Mouse (Mus musculus): ENCODE data around the gene Kcnip1. TPM values are rescaled to one million over a fixed set of nuclear protein-coding genes. Genes with fewer than 3 reads are reported as not detected.

Gene Kcnip1
- polyA plus RNA-seq, 1 experiment from 2014 or later, result 2.5 TPM

DNA sequence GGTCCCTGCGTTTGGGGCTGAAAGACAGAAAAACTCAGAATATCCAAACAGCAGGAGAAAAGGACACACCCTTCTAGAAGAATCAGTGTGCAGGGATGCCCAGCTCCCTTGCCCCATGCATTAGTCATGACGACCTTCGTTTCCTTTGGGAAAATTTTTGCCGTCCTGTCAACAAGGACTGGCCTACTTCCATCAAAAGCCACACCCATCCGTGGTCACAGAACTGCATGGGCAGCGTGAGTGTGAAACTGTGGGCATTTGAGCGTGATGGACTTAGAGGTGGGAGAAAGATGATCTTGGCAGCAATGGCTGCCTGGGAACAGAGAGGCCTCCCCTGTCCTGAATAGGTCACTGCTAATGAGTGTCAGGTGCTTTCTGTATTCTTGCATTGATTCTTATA lies 20.8 kb downstream of the Kcnip1 start:
- 80% methylated on average over 7 of the region's 7 CpGs for WGBS
- H3K27me3 ChIP-seq (replicated peaks; ENCODE audit: control insufficient read depth, insufficient read depth, low read length), result no peaks in the 10 kb centered on the region
- no peak overlapping the region for H3K27ac ChIP-seq (ENCODE audit: low read depth, low read length)
- H3K36me3 ChIP-seq (ENCODE audit: control insufficient read depth, insufficient read depth), result no peaks in the 10 kb centered on the region
- no peak for TF ChIP-seq CTCF (IDR thresholded peaks at IDR 0.05; ENCODE audit: low read depth)
- H3K9ac ChIP-seq (ENCODE audit: low read depth, low read length), result no peak overlapping the region
- no peaks in the 10 kb centered on the region for H3K4me1 ChIP-seq (replicated peaks; ENCODE audit: control insufficient read depth, insufficient read depth, low read length)
- H3K9me3 ChIP-seq (ENCODE audit: control insufficient read depth), result no peaks in the 10 kb centered on the region
- H3K4me2 ChIP-seq (replicated peaks; ENCODE audit: low read depth), result no peak overlapping the region
- no peak for ATAC-seq
- no peak overlapping the region for H3K4me3 ChIP-seq (ENCODE audit: low read depth, low read length)

DNA sequence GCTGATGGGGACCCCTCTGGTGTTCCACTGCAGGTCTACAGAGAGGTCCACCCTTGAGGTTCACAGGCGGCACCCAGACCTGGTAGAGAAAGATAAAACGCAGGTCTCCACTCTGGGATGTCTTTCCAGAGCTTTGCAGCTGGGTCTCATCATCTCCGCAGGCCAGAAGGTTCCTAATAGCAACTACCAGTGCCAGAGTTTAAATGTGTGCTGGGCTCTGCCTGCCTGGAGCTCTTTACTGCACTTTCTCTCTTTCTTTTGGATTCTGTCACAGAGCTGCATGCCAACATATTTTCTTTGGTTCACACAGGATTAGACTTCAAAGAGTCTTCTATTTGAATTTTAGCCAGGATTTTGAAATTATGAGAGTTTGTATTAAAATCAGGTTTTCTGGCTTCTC lies 23.8 kb downstream of the Kcnip1 start:
- H3K27ac ChIP-seq (ENCODE audit: low read depth, low read length), result no peak overlapping the region
- ATAC-seq, result no peak
- no peaks in the 10 kb centered on the region for H3K27me3 ChIP-seq (replicated peaks; ENCODE audit: control insufficient read depth, insufficient read depth, low read length)
- no peak overlapping the region for H3K9ac ChIP-seq (ENCODE audit: low read depth, low read length)
- no peak overlapping the region for H3K4me3 ChIP-seq (ENCODE audit: low read depth, low read length)
- WGBS, result 67% methylated on average over 3 of the region's 3 CpGs
- H3K9me3 ChIP-seq (ENCODE audit: control insufficient read depth), result no peaks in the 10 kb centered on the region
- H3K36me3 ChIP-seq (ENCODE audit: control insufficient read depth, insufficient read depth), result no peaks in the 10 kb centered on the region
- H3K4me1 ChIP-seq (replicated peaks; ENCODE audit: control insufficient read depth, insufficient read depth, low read length), result no peaks in the 10 kb centered on the region
- no peak for TF ChIP-seq CTCF (IDR thresholded peaks at IDR 0.05; ENCODE audit: low read depth)
- H3K4me2 ChIP-seq (replicated peaks; ENCODE audit: low read depth), result no peak overlapping the region

GRCm38 (mm10) chr11:33967708-33968107 lies 25.2 kb downstream of the Kcnip1 start:
- H3K27me3 ChIP-seq (replicated peaks; ENCODE audit: control insufficient read depth, insufficient read depth, low read length), result no peaks in the 10 kb centered on the region
- no peak for ATAC-seq
- H3K36me3 ChIP-seq (ENCODE audit: control insufficient read depth, insufficient read depth), result no peaks in the 10 kb centered on the region
- H3K4me2 ChIP-seq (replicated peaks; ENCODE audit: low read depth), result no peak overlapping the region
- H3K9me3 ChIP-seq (ENCODE audit: control insufficient read depth), result no peaks in the 10 kb centered on the region
- TF ChIP-seq CTCF (IDR thresholded peaks at IDR 0.05; ENCODE audit: low read depth), result no peak
- H3K4me3 ChIP-seq (ENCODE audit: low read depth, low read length), result no peak overlapping the region
- 76% methylated on average over 4 of the region's 4 CpGs for WGBS
- H3K27ac ChIP-seq (ENCODE audit: low read depth, low read length), result no peak overlapping the region
- H3K4me1 ChIP-seq (replicated peaks; ENCODE audit: control insufficient read depth, insufficient read depth, low read length), result no peaks in the 10 kb centered on the region
- H3K9ac ChIP-seq (ENCODE audit: low read depth, low read length), result no peak overlapping the region

- no peak for TF ChIP-seq CTCF (IDR thresholded peaks at IDR 0.05; ENCODE audit: low read depth)
- WGBS, result 50% methylated on average over 2 of the region's 2 CpGs
- ATAC-seq, result no peak
- H3K4me3 ChIP-seq (ENCODE audit: low read depth, low read length), result no peak overlapping the region
- H3K9me3 ChIP-seq (ENCODE audit: control insufficient read depth), result no peaks in the 10 kb centered on the region
- H3K27me3 ChIP-seq (replicated peaks; ENCODE audit: control insufficient read depth, insufficient read depth, low read length), result no peaks in the 10 kb centered on the region
- no peaks in the 10 kb centered on the region for H3K36me3 ChIP-seq (ENCODE audit: control insufficient read depth, insufficient read depth)
- no peaks in the 10 kb centered on the region for H3K4me1 ChIP-seq (replicated peaks; ENCODE audit: control insufficient read depth, insufficient read depth, low read length)
- H3K4me2 ChIP-seq (replicated peaks; ENCODE audit: low read depth), result no peak overlapping the region
- H3K27ac ChIP-seq (ENCODE audit: low read depth, low read length), result no peak overlapping the region
- H3K9ac ChIP-seq (ENCODE audit: low read depth, low read length), result no peak overlapping the region
Observed at GRCm38 (mm10) chr11:33965380-33965779, 27.6 kb downstream of the Kcnip1 start.

DNA sequence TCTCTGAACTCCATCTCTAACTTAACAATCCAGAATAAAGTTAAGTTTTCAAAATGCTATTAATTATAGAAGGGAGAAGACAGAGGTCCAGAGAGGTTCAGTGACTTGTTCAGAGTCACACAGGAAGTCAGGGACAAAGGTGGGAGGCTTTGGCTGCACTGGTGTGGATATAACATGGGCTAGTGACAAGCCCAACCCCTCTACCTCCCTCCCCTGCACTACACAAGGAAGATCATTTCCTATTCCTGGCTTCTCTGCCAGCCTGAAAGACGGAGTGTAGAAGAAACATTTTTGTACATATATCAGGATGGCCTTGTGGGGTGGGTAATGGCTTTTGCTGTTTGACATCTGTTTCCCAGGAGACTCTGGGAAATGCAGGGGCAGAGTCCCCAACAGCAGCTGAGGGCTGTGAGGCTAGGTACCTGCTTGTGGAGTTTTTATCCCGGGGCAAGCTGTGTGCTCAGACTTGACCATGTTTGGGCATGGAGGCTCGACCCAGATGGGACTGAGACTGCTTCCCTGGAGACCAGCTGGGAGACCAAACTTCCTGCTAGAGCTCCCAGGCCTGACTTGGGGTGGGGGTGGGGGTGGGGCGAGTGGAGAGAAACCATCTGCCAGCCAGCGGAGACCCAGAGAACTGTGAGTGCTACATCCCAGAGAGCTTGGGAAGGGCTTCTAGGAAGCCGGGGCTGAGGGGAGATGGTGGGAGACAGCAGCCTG lies 30.1 kb downstream of the Kcnip1 start, which contains the start of gene Kcnmb1:
TSS of gene Kcnmb1 (plus strand) at position 326 of the 720 bp plus-strand sequence.
- no peak within 1 kb of the TSS; the same call in 1 of the 2 replicates for H3K27ac ChIP-seq (ENCODE audit: low read depth, low read length)
- no peak within 1 kb of the TSS for H3K4me3 ChIP-seq (ENCODE audit: low read depth, low read length)
- H3K4me1 ChIP-seq (replicated peaks; ENCODE audit: control insufficient read depth, insufficient read depth, low read length), result no peaks in the 10 kb centered on the region
- H3K4me2 ChIP-seq (replicated peaks; ENCODE audit: low read depth), result 0 out of 2 replicates have a peak within 1 kb of the TSS, but pooled peaks have one; percentile 17
- TF ChIP-seq CTCF (IDR thresholded peaks at IDR 0.05; ENCODE audit: low read depth), result no peak
- H3K9me3 ChIP-seq (ENCODE audit: control insufficient read depth), result no peaks in the 10 kb centered on the region
- no peak within 1 kb of the TSS for H3K9ac ChIP-seq (ENCODE audit: low read depth, low read length)
- no peaks in the 10 kb centered on the region for H3K27me3 ChIP-seq (replicated peaks; ENCODE audit: control insufficient read depth, insufficient read depth, low read length)
- WGBS, result 24% methylated on average over 6 of the region's 6 CpGs
- peak; percentile 56 for ATAC-seq
- H3K36me3 ChIP-seq (ENCODE audit: control insufficient read depth, insufficient read depth), result no peaks in the 10 kb centered on the region

- Histone ChIP-seq H3K4me2 (replicated peaks; ENCODE audit: low read depth) (no peak overlapping the region), H3K9me3 (ENCODE audit: control insufficient read depth) (no peaks in the 10 kb centered on the region), H3K9ac (ENCODE audit: low read depth, low read length) (no peak overlapping the region), H3K4me3 (ENCODE audit: low read depth, low read length) (no peak overlapping the region), H3K27ac (ENCODE audit: low read depth, low read length) (no peak overlapping the region), H3K27me3 (replicated peaks; ENCODE audit: control insufficient read depth, insufficient read depth, low read length) (no peaks in the 10 kb centered on the region), H3K4me1 (replicated peaks; ENCODE audit: control insufficient read depth, insufficient read depth, low read length) (no peaks in the 10 kb centered on the region), H3K36me3 (ENCODE audit: control insufficient read depth, insufficient read depth) (no peaks in the 10 kb centered on the region)
- TF ChIP-seq CTCF (IDR thresholded peaks at IDR 0.05; ENCODE audit: low read depth), result no peak
- ATAC-seq, result no peak
- WGBS, result 35% methylated on average over 6 of the region's 7 CpGs
Observed at GRCm38 (mm10) chr11:33962178-33962577, 30.8 kb downstream of the Kcnip1 start.
